Mouse (Mus musculus): ENCODE measurements around the gene Pde4dip. TPM values are rescaled to one million over a fixed set of nuclear protein-coding genes. Genes with fewer than 3 reads are reported as not detected.

Pde4dip gene
- 27.1 and 29.5 TPM in 2 replicates for polyA plus RNA-seq (2014; fragmentation: Nextera tagmentation; extraction: Ambion mirVana)

GRCm38 (mm10) chr3:97888168-97888901 lies at the start of gene Pde4dip:
Gene Pde4dip (minus strand): TSS chr3:97888707.
- no peak for ATAC-seq (ENCODE audit: insufficient number of reproducible peaks, insufficient read depth, low FRiP score, low read depth)
- Histone ChIP-seq H3K4me3 (ENCODE audit: low read depth, low read length) (peak within 1 kb of the TSS; percentile 37), H3K36me3 (ENCODE audit: control insufficient read depth, insufficient read depth, low read length) (no peaks in the 10 kb centered on the region), H3K9me3 (ENCODE audit: control insufficient read depth, low read depth, low read length) (no peaks in the 10 kb centered on the region), H3K27ac (ENCODE audit: low read length) (no peak within 1 kb of the TSS), H3K4me1 (ENCODE audit: control insufficient read depth, insufficient read depth, low read length) (0 out of 2 replicates have a peak, but pooled peaks cover 6% of the 10 kb centered on the region), H3K4me2 (replicated peaks; ENCODE audit: low read depth, low read length) (peak within 1 kb of the TSS; percentile 69), H3K9ac (replicated peaks; ENCODE audit: low read depth, low read length) (0 out of 2 replicates have a peak within 1 kb of the TSS, but pooled peaks have one; percentile 21), H3K27me3 (ENCODE audit: control insufficient read depth, insufficient read depth, low read length) (peaks cover 10% of the 10 kb centered on the region; the same call in 1 of the 2 replicates)
- WGBS, result 2% methylated on average over 44 of the region's 44 CpGs

- Histone ChIP-seq H3K4me2 (replicated peaks; ENCODE audit: low read depth, low read length) (no peak overlapping the region), H3K9ac (replicated peaks; ENCODE audit: low read depth, low read length) (no peak overlapping the region), H3K4me1 (ENCODE audit: control insufficient read depth, insufficient read depth, low read length) (peaks cover 52% of the 10 kb centered on the region), H3K4me3 (ENCODE audit: low read depth, low read length) (no peak overlapping the region), H3K9me3 (ENCODE audit: control insufficient read depth, low read depth, low read length) (no peaks in the 10 kb centered on the region), H3K27ac (ENCODE audit: low read length) (no peak overlapping the region), H3K27me3 (ENCODE audit: control insufficient read depth, insufficient read depth, low read length) (no peaks in the 10 kb centered on the region), H3K36me3 (ENCODE audit: control insufficient read depth, insufficient read depth, low read length) (no peaks in the 10 kb centered on the region)
- WGBS, result 62% methylated on average over 6 of the region's 6 CpGs
- no peak for ATAC-seq (ENCODE audit: insufficient number of reproducible peaks, insufficient read depth, low FRiP score, low read depth)
Observed at GRCm38 (mm10) chr3:97937945-97938266, 49.4 kb upstream of the Pde4dip start.

- WGBS, result 37% methylated on average over 17 of the region's 17 CpGs
- Histone ChIP-seq H3K27ac (ENCODE audit: low read length) (no peak overlapping the region), H3K4me3 (ENCODE audit: low read depth, low read length) (no peak overlapping the region)
Observed at GRCm38 (mm10) chr3:97937068-97937944, 48.8 kb upstream of the Pde4dip start.

GRCm38 (mm10) chr3:97934331-97935300 lies 46.1 kb upstream of the Pde4dip start:
- Histone ChIP-seq H3K27ac (ENCODE audit: low read length) (no peak overlapping the region), H3K4me1 (ENCODE audit: control insufficient read depth, insufficient read depth, low read length) (peaks cover 32% of the 10 kb centered on the region), H3K4me3 (ENCODE audit: low read depth, low read length) (no peak overlapping the region), H3K36me3 (ENCODE audit: control insufficient read depth, insufficient read depth, low read length) (no peaks in the 10 kb centered on the region), H3K9me3 (ENCODE audit: control insufficient read depth, low read depth, low read length) (no peaks in the 10 kb centered on the region), H3K9ac (replicated peaks; ENCODE audit: low read depth, low read length) (no peak overlapping the region), H3K27me3 (ENCODE audit: control insufficient read depth, insufficient read depth, low read length) (no peaks in the 10 kb centered on the region), H3K4me2 (replicated peaks; ENCODE audit: low read depth, low read length) (no peak overlapping the region)
- no peak for ATAC-seq (ENCODE audit: insufficient number of reproducible peaks, insufficient read depth, low FRiP score, low read depth)
- WGBS, result 79% methylated on average over 6 of the region's 6 CpGs

More at GRCm38 (mm10) chr3:97937068-97937944, 48.8 kb upstream of the Pde4dip start:
- no peaks in the 10 kb centered on the region for H3K9me3 ChIP-seq (ENCODE audit: control insufficient read depth, low read depth, low read length)
- ATAC-seq (ENCODE audit: insufficient number of reproducible peaks, insufficient read depth, low FRiP score, low read depth), result no peak
- no peak overlapping the region for H3K9ac ChIP-seq (replicated peaks; ENCODE audit: low read depth, low read length)
- no peaks in the 10 kb centered on the region for H3K36me3 ChIP-seq (ENCODE audit: control insufficient read depth, insufficient read depth, low read length)
- H3K4me2 ChIP-seq (replicated peaks; ENCODE audit: low read depth, low read length), result no peak overlapping the region
- H3K27me3 ChIP-seq (ENCODE audit: control insufficient read depth, insufficient read depth, low read length), result no peaks in the 10 kb centered on the region
- H3K4me1 ChIP-seq (ENCODE audit: control insufficient read depth, insufficient read depth, low read length), result peaks cover 50% of the 10 kb centered on the region

- WGBS, result 80% methylated on average over 5 of the region's 5 CpGs
- Histone ChIP-seq H3K4me1 (ENCODE audit: control insufficient read depth, insufficient read depth, low read length) (peaks cover 26% of the 10 kb centered on the region), H3K27ac (ENCODE audit: low read length) (no peak overlapping the region)
Observed at GRCm38 (mm10) chr3:97933811-97934210, 45.3 kb upstream of the Pde4dip start.

GRCm38 (mm10) chr3:97933251-97933650 lies 44.7 kb upstream of the Pde4dip start:
- peak; percentile 14; the same call in 1 of the 2 replicates for ATAC-seq (ENCODE audit: insufficient number of reproducible peaks, insufficient read depth, low FRiP score, low read depth)
- Histone ChIP-seq H3K27me3 (ENCODE audit: control insufficient read depth, insufficient read depth, low read length) (no peaks in the 10 kb centered on the region), H3K9me3 (ENCODE audit: control insufficient read depth, low read depth, low read length) (no peaks in the 10 kb centered on the region), H3K36me3 (ENCODE audit: control insufficient read depth, insufficient read depth, low read length) (no peaks in the 10 kb centered on the region), H3K4me2 (replicated peaks; ENCODE audit: low read depth, low read length) (no peak overlapping the region), H3K27ac (ENCODE audit: low read length) (no peak overlapping the region), H3K4me3 (ENCODE audit: low read depth, low read length) (no peak overlapping the region), H3K9ac (replicated peaks; ENCODE audit: low read depth, low read length) (no peak overlapping the region), H3K4me1 (ENCODE audit: control insufficient read depth, insufficient read depth, low read length) (peaks cover 25% of the 10 kb centered on the region)
- WGBS, result 37% methylated on average over 6 of the region's 6 CpGs

More at GRCm38 (mm10) chr3:97933811-97934210, 45.3 kb upstream of the Pde4dip start:
- ATAC-seq (ENCODE audit: insufficient number of reproducible peaks, insufficient read depth, low FRiP score, low read depth), result no peak
- H3K4me2 ChIP-seq (replicated peaks; ENCODE audit: low read depth, low read length), result no peak overlapping the region
- no peaks in the 10 kb centered on the region for H3K36me3 ChIP-seq (ENCODE audit: control insufficient read depth, insufficient read depth, low read length)
- H3K9me3 ChIP-seq (ENCODE audit: control insufficient read depth, low read depth, low read length), result no peaks in the 10 kb centered on the region
- no peak overlapping the region for H3K9ac ChIP-seq (replicated peaks; ENCODE audit: low read depth, low read length)
- no peaks in the 10 kb centered on the region for H3K27me3 ChIP-seq (ENCODE audit: control insufficient read depth, insufficient read depth, low read length)
- H3K4me3 ChIP-seq (ENCODE audit: low read depth, low read length), result no peak overlapping the region

- peaks cover 23% of the 10 kb centered on the region for H3K4me1 ChIP-seq (ENCODE audit: control insufficient read depth, insufficient read depth, low read length)
- WGBS, result 46% methylated on average over 11 of the region's 11 CpGs
- H3K27me3 ChIP-seq (ENCODE audit: control insufficient read depth, insufficient read depth, low read length), result no peaks in the 10 kb centered on the region
- H3K27ac ChIP-seq (ENCODE audit: low read length), result no peak overlapping the region
- H3K9me3 ChIP-seq (ENCODE audit: control insufficient read depth, low read depth, low read length), result no peaks in the 10 kb centered on the region
- ATAC-seq (ENCODE audit: insufficient number of reproducible peaks, insufficient read depth, low FRiP score, low read depth), result no peak
- H3K9ac ChIP-seq (replicated peaks; ENCODE audit: low read depth, low read length), result no peak overlapping the region
- no peak overlapping the region for H3K4me2 ChIP-seq (replicated peaks; ENCODE audit: low read depth, low read length)
- H3K4me3 ChIP-seq (ENCODE audit: low read depth, low read length), result no peak overlapping the region
- no peaks in the 10 kb centered on the region for H3K36me3 ChIP-seq (ENCODE audit: control insufficient read depth, insufficient read depth, low read length)
Observed at GRCm38 (mm10) chr3:97932771-97933170, 44.3 kb upstream of the Pde4dip start.
